Mouse (Mus musculus) cerebellum, postnatal 10 days (tissue): ENCODE data around the gene Loxl4.
A peak's percentile ranks its signal among the peaks of the same experiment; 100 is the strongest.

Experiments
- DNase-seq, 2 experiments: peaks; one replicate each; pipeline ENCODE4 v3.0.0; 2021; ENCODE audit warnings: mixed read lengths in 2 of 2

Gene Loxl4

DNA sequence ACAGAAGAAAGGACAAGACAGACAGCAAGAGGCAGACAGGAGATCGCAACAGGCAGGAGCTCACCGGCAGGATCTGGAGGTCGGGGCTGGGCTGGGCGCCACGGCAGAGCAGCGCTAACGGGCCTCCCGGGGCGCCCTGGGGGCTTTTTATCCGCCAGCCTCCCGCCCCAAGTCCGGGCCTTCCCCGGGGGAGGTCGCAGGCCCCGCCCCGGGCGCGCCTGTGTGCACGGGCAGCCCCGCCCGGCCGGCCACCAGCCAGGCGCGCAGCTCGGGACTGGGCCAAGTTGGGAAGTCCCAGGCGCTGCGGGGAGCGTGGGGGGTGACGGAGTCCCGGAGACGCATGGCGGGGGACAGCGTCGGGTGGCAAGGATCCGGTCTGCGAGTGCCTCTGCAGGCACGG is at the start of gene Loxl4:
Gene Loxl4, minus strand, starts transcription at position 160 of the 400 bp plus-strand sequence.
- DNase-seq: peak; percentile 33 to 57

DNA sequence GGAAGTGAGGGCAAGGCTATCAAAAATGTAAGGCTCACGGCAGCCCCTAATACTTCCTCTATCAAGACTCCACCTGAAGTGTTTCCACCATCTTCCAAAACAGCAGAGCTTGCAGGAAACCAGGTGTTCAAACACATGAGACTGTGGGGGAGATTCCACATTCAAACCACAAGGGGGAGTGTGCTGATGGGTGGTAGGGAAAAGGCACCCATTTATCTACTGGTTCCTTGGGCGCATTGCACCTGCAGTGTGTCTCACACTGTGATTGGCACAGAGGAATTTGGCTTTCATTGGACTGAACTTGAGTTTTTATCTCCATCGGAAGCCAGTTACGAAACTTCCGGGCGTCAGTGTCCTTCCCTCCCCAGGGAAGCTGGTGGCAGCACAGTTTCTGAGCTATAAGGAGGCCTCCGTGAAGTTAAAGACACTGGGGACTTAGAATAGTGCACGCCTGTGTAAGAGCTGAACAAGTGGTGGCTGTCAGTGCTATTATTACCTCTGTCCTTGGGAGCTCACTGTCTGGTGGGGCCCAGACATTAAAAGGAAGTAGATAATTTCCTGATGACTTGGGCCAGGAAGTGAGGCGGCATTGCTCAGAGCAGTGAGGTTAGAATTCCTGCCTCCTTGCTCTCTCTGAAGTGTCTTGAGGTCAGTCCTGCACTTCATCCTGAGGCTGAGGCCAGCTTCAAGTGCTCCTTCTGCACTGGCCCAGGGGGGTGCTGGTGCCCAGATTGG is 49.0 kb upstream of the Loxl4 start:
- no peak for DNase-seq

DNA sequence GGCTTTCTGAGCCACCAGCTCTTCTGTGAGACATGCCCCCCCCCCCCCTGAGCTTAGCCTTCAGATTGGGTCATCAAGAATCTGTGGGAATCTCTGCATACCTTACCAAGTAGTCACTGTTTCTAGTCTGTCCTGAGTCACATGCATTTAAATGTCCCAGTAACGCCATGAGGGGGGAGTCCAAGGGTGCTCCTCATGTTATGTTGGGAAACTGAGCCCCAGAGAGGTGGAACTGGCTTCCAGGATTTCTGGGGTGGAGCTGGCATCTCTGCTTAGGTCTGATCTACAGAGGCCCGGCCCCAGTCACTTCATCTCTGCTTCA is 47.6 kb upstream of the Loxl4 start:
- DNase-seq: no peak

DNA sequence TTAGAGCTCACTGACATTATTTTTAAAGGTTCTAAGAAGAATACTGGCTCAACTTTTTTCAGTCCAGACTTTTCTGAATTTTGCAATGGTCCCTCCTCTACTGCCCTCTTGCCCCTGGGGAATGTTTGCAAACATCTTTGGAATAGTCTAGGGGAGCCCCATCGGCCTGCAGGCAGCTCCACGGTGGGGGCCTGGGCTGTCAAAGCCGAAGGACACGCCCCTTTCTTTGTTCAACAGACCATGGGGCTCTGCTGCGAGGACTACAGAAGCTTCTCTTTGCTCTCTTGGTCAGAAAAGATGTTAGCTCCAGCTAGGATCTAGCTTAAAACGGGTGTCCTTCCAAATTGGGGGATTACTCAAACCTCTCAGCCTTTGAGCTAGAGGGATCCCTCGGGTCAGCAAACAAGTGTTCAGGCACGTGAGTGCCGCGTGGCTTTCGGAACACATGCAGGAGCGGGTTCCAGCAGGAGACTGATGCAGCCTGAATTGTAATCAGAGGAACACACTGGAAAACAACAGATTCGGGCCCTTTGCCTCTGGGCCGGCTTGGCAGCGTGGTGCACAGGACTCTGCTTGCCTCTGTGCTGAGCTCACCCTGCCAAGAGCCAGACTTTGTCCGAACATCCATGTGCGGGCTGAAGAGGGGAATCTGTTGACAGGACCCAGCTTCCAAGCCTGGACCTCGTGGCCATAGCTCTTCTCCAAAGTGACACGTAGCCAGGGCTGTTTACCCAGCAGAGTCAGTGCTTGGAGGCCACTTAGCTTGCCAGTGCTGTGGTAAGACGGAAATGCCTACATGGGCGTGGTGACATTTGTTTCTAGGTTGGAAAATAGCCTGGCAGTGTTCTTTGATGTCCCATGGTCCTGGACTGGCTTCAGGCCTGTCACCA is 47.0 kb upstream of the Loxl4 start:
- peak; percentile 49 to 52 for DNase-seq

DNA sequence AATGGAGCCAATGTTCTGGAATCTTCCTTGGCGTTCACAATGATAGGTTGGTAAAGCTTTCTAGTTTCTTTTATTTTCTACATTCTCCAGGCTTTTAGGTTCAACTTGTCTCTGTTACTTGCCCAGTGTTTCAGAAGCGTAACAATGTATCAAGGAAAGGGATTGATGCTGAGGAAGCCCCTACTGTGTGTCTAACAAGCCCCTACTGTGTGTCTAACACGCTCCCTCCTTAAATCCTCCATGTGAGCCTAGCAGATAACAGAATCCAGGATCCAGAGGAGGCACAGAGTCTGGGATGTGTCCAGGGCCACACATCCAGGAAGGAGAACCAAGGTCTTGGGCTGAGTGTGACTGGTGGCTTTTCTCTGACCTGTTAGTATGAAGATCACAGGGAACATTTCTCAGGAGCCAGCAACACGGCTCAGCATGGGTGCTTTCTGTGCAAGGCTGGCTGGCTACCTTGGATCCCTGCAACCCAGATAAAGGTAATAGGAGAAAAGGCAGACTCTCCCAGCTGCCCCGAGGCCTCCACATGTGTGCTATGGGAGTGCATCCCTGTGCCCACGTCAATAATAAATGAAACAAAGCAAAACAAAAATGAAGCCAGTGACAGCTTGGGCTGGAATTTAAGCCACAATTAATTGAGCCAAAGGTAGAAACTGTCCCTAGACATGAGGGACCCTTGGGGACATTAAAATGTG is 46.0 kb upstream of the Loxl4 start:
- no peak for DNase-seq

DNA sequence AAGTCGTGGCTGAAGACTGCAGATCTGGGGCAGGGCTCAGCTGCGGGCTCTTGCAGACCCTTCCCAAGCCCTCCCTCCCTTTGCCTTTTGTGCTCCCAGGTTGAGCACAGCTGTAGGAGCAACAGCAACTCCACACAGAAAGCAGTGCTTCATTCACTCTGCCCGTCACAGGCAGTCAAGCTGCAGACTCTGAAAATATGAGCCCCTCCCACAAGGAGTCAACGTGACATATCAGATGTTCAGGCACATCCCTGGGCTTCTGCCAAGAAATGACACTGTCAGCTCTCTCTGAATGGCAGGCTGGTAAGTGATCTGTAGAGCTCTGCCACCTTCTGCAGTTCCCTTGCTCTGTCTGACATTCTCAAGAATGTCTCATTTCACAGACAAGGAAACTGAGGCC is 45.2 kb upstream of the Loxl4 start:
- peak; percentile 40 to 50 for DNase-seq

DNA sequence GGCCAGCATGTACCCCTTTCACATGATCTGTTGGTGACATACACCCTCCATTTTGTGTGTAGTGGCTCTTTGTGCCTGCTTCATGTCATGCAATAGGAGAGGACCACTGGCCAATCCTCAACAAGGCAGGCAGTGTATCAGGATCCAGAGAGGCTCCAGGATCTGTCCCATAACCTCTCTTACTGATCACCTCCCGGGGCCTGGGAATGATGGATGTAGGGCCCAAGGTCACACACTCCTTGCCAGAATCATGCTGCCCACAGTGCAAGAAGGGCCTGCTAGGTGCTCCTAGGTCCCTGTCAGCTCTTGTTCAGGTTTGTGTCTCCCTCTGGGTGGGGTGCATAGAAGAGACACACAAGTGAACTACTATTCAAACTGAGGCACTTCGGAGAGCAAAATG is 44.7 kb upstream of the Loxl4 start:
- no peak for DNase-seq

DNA sequence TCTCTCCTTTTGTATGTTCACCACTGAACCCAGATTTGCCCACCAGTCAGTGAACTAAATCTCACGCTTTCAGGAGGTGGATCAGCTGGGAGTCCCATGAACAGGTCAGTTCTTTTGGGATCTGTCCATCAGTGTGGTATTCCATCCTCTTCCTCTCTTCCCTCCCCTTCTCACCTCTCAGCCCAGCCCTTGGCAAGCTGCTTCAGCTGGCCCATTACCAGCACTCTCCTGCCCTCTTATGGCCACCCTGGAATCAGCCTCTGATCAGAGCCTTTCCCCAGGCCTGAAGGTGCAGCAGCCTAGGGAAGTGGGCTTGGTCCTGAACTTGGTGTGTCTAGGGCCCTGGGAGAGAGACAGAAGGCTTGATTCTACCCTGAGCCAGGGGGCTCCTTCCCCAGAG is 42.4 kb upstream of the Loxl4 start:
- peak; percentile 93 to 95 for DNase-seq

DNA sequence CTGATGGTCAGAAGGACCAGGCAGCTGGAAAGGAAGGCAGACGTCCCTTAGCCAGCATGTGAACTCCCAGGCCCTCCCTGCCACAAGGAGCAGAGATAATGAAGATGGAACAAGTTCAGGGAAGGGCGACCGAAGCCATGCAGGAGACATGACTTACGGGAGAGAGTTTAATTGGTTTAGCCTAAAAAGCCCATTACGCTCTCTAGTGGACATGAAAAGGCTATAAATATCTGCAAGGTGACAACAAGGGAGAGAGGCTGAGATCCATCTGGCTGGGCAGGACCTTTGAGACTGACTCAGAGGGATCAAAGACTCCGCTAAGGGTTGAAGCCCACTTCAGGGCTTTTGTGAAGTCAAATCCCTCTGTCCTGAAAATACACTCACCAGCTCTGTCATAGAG is 40.5 kb upstream of the Loxl4 start:
- DNase-seq: peak in 1 of 2 experiments; percentile 28

DNA sequence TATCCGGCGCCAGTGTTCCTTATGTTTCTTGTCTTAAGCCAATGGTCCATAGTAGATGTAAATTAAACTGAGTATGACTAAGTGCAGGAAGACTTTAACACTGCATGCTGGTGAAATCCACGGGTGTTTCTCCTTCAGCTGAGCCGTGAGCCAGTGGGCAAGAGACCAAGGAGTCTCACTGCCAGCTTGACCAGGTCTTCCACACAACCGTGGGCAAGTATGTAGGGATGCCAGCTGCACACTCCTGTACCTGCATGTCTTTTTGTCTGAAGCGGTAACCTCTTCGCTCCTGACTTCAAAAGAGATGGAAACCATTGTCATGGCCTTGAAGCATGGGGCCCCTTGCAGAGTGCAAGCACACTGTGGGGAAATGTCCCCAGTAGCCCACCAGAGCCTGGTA is 39.8 kb upstream of the Loxl4 start:
- DNase-seq: peak in 1 of 2 experiments; percentile 40

DNA sequence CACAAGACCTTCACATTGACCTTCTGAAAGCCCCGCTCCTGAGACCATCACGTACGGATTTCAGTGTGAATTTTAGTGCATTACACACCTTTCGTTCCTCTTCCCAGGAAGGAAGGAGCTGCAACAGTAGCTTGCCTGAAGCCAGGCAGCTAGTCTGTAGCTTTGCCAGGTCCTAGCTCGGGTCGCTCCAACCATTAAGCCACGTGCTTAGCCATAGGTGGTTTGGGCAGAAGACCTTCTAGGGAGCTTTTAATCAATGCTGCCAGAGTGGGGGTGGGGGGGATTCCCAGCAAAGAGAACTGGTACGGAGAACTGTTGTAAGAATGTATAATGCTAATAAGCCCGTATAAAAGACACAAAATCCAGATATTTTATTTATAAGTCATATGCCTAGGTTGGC is 27.6 kb upstream of the Loxl4 start:
- peak; percentile 44 to 55 for DNase-seq

DNA sequence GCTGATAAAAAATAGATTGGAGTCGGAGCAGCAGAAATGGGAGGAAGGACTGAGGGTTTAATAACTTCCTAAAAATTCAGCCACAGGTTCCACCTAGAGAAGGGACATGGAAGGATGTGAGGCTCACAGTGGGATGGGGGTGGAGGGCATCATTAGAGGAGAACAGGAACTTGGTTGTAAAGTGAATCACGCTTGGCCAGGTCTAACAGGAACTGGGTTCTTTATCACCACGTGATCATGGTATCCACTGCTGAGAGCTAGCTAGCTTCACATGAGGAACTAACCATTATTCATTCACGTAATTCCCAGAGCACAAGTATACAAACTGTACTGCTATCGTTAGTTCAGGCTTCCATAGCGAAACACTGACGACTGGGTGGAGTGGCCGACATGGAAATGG is 26.9 kb upstream of the Loxl4 start:
- no peak for DNase-seq

DNA sequence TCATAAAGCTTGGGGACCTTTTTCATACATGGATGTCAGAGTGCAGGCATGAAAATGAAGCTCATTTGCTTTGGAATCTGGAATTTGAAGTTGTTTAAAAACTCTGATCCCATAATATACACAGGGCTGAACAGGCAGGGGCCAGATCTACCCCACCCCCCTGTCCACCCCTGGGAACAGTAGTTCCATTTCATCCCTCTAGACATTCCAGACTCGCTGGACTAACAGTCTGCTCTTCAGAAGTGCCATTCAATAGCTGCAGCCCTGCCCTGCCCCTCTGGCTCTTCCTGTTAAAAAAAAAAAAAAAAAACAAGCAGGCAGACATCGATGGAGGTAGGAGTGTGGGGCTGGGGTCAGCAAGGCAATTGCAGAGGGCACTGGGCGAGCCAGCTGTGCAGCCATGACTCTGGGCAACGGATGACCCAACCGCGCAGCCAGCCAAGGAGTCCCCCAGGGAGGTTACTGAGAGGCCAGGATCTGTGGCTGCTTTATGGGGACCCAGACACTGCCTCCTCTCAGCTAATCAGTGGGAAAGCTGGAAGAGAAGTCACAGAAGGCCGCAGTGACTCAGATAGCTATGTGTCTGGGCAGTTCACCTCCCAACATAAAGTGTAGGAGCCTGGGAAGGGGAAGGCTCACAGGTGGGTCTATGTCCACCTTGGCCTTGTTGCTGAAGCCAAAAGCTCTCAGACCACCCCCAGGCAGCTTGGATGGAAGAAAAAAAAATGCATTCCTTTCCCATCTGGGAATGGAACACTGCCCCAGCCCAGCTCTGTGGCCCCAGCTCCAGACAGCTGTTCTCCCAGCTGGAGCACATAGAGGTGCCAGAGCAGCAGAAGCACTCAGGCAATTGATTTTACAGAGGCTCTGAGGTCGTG is 26.2 kb upstream of the Loxl4 start:
- peak; percentile 60 to 66 for DNase-seq

DNA sequence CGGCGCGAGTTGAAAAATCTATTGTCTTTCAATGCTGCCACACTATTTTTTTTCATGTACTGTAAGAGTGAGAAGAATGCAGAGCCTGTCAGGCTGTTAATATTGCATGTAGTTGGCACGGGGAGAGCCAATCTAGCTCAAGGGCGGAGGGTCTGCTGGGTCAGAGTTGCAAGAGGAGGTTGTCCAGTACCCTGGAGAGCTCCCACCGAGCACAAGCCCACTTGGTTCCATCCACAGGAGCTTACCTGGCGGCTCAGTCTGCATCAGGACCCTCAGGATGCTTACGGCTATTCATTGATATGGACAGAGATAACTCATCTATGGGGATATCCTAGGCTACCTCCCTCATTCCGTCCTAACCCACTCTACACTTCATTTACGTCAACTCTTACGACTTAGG is 24.0 kb upstream of the Loxl4 start:
- no peak for DNase-seq

DNA sequence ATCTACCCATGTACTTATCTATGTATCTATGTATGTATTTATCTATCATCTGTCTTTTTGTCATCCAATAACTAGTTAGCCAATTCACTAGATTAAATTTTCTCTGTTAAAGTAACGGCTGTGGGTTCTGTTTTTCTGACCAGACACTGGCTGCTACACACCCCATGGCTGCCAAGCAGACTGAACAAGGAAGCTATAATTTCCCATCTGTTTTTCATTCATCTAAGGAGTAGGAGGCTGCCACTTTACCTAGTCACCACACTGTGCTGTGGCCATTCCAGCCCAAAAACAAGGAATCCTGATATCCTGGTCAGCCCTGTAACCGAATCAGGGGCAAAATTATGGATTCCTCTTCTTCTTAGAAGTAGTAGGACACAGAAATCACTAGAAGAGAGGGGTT is 21.0 kb upstream of the Loxl4 start:
- DNase-seq: no peak

DNA sequence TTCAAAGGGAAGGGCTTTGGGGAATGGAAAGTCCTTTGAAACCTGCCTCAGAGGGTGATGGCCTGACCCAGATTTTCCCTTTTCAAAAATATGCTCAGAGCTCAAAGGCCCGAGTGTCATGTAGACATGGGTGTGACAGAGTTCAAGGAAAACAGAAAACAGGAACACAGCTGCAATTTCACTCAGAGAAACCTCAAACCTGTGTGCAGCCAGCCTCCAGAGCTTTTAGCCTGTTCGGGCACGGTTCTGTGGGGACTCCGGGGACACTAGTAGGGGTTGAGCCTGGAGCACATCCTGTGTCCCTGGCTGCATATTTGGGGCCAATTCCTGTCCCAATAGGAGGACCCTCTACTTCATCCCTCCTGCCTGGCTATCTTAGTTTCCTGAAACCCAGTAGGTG is 19.7 kb upstream of the Loxl4 start:
- DNase-seq: no peak

DNA sequence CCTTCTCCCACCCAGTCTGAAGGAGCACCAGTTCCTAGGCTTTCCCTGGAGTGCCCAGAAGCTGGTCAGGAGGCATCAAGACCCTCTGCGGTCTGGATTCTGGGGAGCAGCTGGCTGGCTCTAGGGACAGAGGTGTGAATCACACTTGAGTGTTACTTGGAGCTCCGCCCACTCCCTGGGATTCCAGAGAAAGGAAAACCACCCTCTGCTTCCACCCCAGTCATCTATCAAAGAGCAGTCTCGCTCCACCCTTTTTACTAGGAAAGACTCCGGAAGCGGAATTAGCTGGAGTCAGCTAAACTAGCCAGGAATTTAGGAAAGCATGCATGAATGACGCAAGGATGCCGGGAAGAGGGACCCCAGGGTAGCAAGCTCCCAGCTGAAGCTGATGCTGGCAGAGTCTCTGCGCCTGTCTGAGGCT is 18.9 kb upstream of the Loxl4 start:
- DNase-seq: no peak

DNA sequence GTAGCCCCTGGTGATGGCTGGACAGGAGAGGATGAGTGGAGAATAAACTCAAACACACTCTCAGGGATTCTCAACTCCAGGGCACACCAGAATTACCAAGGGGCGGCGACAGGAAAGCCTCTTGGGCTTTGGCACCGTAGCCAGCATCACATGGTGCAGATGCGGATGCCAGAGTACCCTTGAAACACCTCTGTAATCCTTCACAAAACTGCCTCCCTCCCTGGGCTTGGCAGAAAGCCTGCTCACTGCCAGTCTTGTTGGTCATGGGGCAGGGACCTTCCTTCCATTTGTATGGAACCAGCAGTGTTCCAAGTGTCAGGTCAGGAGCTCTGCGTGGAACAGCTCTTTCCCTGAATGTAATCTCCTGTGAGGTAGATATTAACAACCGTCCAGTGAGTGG is 15.5 kb upstream of the Loxl4 start:
- DNase-seq: no peak

DNA sequence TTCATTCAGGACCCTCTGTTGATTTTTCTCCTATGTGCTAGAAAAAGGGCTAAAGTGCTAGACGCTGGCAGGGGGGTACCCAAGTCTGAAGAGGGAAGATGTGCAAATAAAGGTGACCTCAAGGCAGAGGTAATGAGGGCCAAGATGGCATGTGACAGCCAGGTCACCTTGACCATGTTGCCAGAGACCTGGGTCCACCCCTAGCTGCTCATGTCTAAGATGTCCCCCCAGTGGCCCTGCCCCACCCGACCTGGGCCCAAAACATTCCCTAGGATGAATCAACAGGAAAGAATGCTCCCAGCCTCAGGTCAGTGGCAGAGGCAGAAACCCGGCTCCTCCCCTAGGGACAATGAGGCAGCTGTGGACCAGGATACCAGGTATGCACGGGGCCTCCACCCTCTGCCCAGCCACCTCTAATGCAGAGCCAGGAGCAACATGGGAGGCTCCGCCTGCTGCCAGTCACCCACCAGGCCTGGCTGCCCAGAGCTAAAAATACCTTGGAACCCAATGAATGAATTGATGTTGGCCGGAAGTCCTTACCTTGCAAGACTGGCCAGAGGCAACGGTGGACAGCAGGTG is 1.1 kb upstream of the Loxl4 start:
- DNase-seq: no peak

DNA sequence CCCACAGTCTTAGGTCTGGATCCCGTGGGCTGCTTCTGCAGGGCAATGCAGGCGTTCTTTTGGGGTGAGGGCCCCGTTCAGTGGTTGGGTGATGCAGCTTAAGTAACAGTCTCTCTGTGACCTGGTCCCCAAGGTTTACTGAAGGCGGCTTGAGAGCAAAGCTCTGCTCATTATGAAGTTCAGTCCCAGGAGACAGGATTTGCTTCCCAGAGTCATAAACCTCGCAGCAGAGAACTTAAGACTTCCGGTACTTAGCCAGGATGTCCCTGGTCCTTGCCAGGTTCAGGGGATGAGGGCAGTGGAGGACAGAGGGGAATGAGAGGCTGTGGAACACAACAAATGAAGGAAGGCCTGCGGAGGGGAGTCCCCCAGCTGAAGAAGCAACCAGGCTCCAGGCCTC is 503 bp upstream of the Loxl4 start:
- DNase-seq: no peak

DNA sequence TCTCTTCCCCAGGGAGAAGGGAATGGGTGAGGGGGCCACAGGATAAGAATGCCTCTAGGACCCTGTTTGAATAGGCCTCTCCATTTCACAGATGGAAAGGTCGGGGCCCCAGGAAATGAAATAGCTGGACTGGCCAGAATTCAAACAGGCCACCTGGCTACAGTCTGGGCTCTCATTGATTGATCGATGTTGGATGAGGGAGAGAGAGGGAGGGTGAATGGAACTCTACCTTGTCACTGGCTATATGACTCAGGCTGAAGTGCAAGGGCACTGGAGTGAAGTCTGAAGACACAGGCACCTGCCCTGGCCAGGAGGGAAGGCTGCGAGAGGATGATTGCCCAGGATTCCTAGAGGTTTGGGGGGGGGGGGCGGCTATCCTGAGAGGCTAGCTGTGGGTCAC is 867 bp downstream of the Loxl4 start:
- DNase-seq: no peak

DNA sequence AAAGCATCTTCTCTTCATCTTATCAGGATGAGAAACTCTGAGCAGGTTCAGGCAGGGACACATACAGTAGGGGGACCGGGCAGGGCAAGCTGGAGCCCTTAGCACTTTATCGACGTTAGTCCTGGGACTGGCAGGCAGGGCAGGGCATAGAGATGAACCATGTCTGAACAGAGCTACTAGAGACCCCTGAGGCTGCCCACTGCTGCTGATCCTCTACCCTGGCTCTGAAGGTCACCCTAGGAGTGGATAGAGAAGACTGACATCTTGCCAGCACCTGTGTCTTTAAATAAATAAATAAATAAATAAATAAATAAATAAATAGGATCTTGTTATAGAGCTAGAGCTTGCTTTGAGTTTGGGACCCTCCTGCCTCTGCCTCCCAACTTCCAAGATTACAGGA is 2.9 kb downstream of the Loxl4 start:
- no peak for DNase-seq
